Mouse (Mus musculus) ES-Bruce4 (cell line): ENCODE results near the gene Nrsn1. TPM values are rescaled to one million over a fixed set of nuclear protein-coding genes. Genes with fewer than 3 reads are reported as not detected.

ENCODE experiments used
- H3K27ac ChIP-seq: 2 replicates; pipeline ENCODE4 v1.5.1; 2012; ENCODE audit warnings: low read length, inconsistent platforms; ENCODE audit not compliant: insufficient read depth
- H3K27me3 ChIP-seq: 2 replicates; pipeline ENCODE4 v1.6.1; 2012; ENCODE audit warnings: mild to moderate bottlenecking, low read length, inconsistent platforms; ENCODE audit not compliant: control insufficient read depth, poor library complexity, insufficient read depth, severe bottlenecking
- H3K36me3 ChIP-seq: 2 replicates; pipeline ENCODE4 v1.6.1; 2012; ENCODE audit warnings: inconsistent platforms, mild to moderate bottlenecking, low read length, moderate library complexity; ENCODE audit not compliant: control insufficient read depth, poor library complexity, insufficient read depth, severe bottlenecking
- H3K4me1 ChIP-seq: one replicate; pipeline ENCODE4 v1.8.1; 2011; ENCODE audit warnings: low read length; ENCODE audit not compliant: control insufficient read depth, insufficient read depth
- H3K4me3 ChIP-seq: 2 replicates; pipeline ENCODE4 v1.5.1; 2011; ENCODE audit warnings: low read depth, mild to moderate bottlenecking, low read length
- H3K9ac ChIP-seq: 2 replicates; pipeline ENCODE4 v1.6.1; 2012; ENCODE audit warnings: low read depth, mild to moderate bottlenecking, inconsistent platforms; ENCODE audit not compliant: poor library complexity, severe bottlenecking
- H3K9me3 ChIP-seq: replicated peaks from 2 replicates; pipeline ENCODE4 v1.6.1; 2012; ENCODE audit warnings: mild to moderate bottlenecking, low read length, inconsistent platforms; ENCODE audit not compliant: control insufficient read depth, poor library complexity, insufficient read depth, severe bottlenecking
- CTCF ChIP-seq: IDR thresholded peaks from one replicate; pipeline ENCODE4 v1.8.1; 2011; ENCODE audit warnings: low read depth, low read length
- EP300 ChIP-seq: IDR thresholded peaks from 2 replicates; pipeline ENCODE4 v1.6.1; 2011; ENCODE audit warnings: low read depth, low read length; ENCODE audit not compliant: insufficient read depth
- POLR2A ChIP-seq: IDR thresholded peaks from one replicate; pipeline ENCODE4 v1.8.1; 2011; ENCODE audit warnings: low read length; ENCODE audit not compliant: insufficient read depth
- polyA plus RNA-seq: library from polyadenylated mRNA; stranded (reverse); fragments of >200 nt; gene quantifications from 2 replicates; pipeline ENCODE4 v1.2.4, GENCODE M21; 2011; ENCODE audit warnings: low read depth; ENCODE audit not compliant: missing spikeins, insufficient read depth, insufficient read length

Gene Nrsn1
- polyA plus RNA-seq, 1 experiment: 4.0 TPM

DNA sequence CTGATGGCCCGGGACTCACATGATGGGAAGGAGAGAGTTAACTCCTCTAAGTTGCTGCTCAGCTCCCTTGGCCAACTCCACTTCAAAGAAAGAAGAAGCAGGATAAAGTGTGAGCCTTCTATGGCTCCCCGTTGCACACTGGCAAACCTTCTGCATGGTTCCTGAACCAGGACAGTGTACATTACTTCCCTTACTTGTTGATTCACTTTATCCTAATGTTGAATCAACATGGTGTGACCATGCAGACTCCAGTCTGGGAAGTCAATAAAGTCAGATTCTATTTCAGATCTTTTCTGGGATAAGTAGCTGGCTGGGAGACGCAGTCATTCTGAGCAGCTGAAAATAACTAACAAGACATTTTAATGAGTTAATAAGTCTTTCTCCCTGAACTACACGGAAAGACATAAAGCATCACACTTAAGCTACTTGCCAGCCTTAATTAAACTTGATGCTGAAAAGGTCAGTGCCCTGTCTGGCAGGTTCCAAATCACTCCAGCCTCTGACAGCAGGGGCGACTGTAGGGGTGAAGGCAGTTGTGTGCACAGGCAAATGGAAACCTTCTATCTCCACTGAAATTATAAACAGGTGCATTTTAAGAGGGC, 50.0 kb downstream of the Nrsn1 start:
- H3K36me3 ChIP-seq: no peaks in the 10 kb centered on the region
- H3K9me3 ChIP-seq: no peaks in the 10 kb centered on the region
- no peak overlapping the region for H3K4me3 ChIP-seq
- H3K27me3 ChIP-seq: no peaks in the 10 kb centered on the region
- H3K4me1 ChIP-seq: no peaks in the 10 kb centered on the region
- no peak for TF ChIP-seq CTCF
- no peak for TF ChIP-seq POLR2A
- no peak for TF ChIP-seq EP300
- no peak overlapping the region for H3K27ac ChIP-seq
- no peak overlapping the region for H3K9ac ChIP-seq

DNA sequence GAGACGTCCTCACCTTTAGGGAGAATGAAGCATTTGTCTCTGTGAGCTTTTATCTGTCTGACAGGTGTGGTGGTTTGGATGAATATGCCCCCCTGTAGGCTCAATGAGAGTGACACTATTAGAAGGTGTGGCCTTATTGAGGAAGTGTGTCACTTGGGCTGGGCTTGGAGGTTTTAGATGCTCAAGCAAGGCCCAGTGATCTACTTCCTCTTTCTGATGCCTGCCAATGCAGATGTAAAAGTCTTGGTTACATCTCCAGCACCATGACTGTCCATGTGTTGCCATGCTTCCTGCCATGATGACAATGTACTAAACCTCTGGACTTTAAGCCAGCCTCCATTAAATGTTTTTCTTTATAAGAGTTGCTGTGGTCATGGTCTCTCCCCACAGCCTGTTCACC, 51.9 kb downstream of the Nrsn1 start:
- no peak for TF ChIP-seq CTCF
- TF ChIP-seq EP300: no peak
- H3K36me3 ChIP-seq: no peaks in the 10 kb centered on the region
- H3K27ac ChIP-seq: no peak overlapping the region

DNA sequence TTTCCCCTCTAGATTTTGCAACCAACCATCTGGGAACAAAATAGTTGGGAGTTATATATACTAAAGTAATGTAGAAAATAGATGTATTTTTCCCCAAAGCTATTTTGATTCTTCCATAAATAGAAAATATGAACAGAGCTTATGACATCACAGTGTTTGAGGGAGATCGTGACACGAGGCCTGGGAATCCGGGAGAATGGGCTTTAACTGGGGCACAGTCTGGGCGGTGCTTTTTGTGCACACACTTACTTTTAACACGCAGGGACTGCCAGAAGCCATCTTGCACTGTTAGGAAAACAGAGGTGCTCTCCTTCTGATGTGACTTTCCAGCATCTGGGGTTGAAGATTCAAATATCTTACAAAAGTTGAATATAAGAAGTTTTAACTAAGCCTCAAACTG, 63.4 kb downstream of the Nrsn1 start:
- Histone ChIP-seq H3K4me3 (no peak overlapping the region), H3K27ac (no peak overlapping the region), H3K27me3 (no peaks in the 10 kb centered on the region), H3K4me1 (no peaks in the 10 kb centered on the region), H3K9me3 (no peaks in the 10 kb centered on the region), H3K36me3 (no peaks in the 10 kb centered on the region), H3K9ac (no peak overlapping the region)
- TF ChIP-seq EP300: no peak

More for the DNA sequence above, 51.9 kb downstream of the Nrsn1 start:
- Histone ChIP-seq H3K9ac (no peak overlapping the region), H3K9me3 (no peaks in the 10 kb centered on the region), H3K4me3 (no peak overlapping the region), H3K4me1 (no peaks in the 10 kb centered on the region), H3K27me3 (no peaks in the 10 kb centered on the region)

Other genes starting within 250 kb of the Nrsn1 start
- 2.5 and 3.5 TPM in 2 replicates for gene Dcdc2a, start 214.5 kb downstream of the Nrsn1 start, polyA plus RNA-seq